Mouse (Mus musculus): ENCODE measurements around the gene Mrpl19. TPM values are rescaled to one million over a fixed set of nuclear protein-coding genes. Genes with fewer than 3 reads are reported as not detected.
A peak's percentile ranks its signal among the peaks of the same experiment; 100 is the strongest.

The Mrpl19 gene
- polyA plus RNA-seq (2015; fragmentation: Nextera tagmentation; extraction: Ambion mirVana), result 49.1 and 52.4 TPM in 2 replicates

- no peak within 1 kb of the TSS; the same call in 1 of the 2 replicates for H3K27ac ChIP-seq (replicated peaks)
- under 1% methylated on average over 44 of the region's 44 CpGs for WGBS
- peaks cover 35% of the 10 kb centered on the region for H3K36me3 ChIP-seq
Measured at GRCm38 (mm10) chr6:81965296-81966067, at the start of gene Mrpl19. Gene Mrpl19 (minus strand): TSS chr6:81965958.

DNA sequence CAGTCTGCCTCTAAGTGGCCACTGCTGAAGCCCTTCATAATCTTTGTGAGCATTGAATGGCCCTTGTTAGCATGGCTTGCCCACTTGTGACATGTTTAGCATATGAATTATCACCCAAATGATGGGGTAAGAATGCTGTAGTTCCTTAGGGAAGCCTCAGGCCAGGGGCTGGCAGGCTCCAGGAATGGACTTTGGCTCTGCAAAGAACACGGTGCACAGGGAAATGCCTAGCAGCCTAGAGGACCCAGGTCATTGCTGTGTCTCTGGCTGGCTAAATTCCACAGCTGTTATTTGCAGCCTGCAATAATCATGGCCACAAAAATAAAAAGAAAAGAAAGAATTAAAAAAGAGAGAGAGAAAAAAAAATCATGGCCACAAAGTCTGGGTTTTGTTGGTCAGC lies 46.6 kb upstream of the Mrpl19 start:
- no peak overlapping the region for H3K9ac ChIP-seq
- no peaks in the 10 kb centered on the region for H3K36me3 ChIP-seq
- no peak for ATAC-seq (ENCODE audit: extremely low read depth, insufficient number of reproducible peaks, low FRiP score, low TSS enrichment)
- 62% methylated on average over 1 of the region's 1 CpGs for WGBS
- H3K4me2 ChIP-seq, result no peak overlapping the region
- H3K27me3 ChIP-seq (replicated peaks), result no peaks in the 10 kb centered on the region
- H3K9me3 ChIP-seq, result no peaks in the 10 kb centered on the region
- no peaks in the 10 kb centered on the region for H3K4me1 ChIP-seq
- no peak overlapping the region for H3K27ac ChIP-seq (replicated peaks)
- no peak overlapping the region for H3K4me3 ChIP-seq

More at GRCm38 (mm10) chr6:81965296-81966067, at the start of gene Mrpl19:
- peak within 1 kb of the TSS; percentile 91 for H3K4me3 ChIP-seq
- peaks cover 9% of the 10 kb centered on the region for H3K4me1 ChIP-seq
- peak; percentile 87 for ATAC-seq (ENCODE audit: extremely low read depth, insufficient number of reproducible peaks, low FRiP score, low TSS enrichment)
- H3K4me2 ChIP-seq, result peak within 1 kb of the TSS; percentile 74
- no peaks in the 10 kb centered on the region for H3K9me3 ChIP-seq
- H3K9ac ChIP-seq, result peak within 1 kb of the TSS; percentile 90
- no peaks in the 10 kb centered on the region for H3K27me3 ChIP-seq (replicated peaks)

DNA sequence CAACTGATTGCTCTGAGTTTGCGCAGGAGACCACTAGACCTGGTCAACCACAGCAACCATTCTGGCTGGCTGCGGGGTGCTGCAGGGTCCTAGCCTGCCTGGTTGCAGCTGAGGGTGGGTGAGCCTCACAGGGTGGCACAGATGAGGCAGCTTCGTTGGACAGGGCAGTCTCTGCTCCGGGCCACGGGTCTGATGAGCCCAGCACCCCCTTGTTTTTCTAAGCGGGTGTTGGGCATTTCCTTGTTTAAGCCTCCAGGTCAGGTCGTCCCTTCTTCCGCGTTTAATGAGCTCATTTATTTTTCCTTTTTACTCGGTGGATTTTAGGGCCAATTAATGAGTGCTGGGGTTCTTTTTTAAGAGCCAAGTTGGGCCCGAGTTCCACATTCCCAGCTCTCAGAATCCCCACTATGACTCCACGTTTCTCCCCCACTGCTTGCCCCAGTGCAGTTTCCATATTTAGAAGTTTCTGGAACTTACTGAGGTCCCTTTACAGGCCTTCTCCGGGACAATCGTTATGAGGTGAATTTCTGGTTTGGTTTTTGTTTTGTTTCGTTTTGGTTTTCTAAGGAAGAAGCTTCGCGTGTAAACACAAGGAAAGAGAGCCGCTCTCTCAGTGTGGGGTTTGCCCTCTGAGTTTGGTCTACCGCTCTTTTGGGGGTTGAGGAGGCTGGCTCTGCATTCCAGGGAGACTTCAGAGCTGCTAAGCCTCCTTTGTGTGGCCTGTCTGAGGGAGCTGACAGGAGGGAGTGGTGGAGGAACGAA lies 24.5 kb upstream of the Mrpl19 start:
- no peaks in the 10 kb centered on the region for H3K36me3 ChIP-seq
- WGBS, result 44% methylated on average over 20 of the region's 20 CpGs
- no peak overlapping the region for H3K9ac ChIP-seq
- H3K27ac ChIP-seq (replicated peaks), result no peak overlapping the region
- H3K4me2 ChIP-seq, result peak overlapping the region; percentile 4; the same call in 1 of the 2 replicates
- ATAC-seq (ENCODE audit: extremely low read depth, insufficient number of reproducible peaks, low FRiP score, low TSS enrichment), result no peak
- H3K27me3 ChIP-seq (replicated peaks), result peaks cover 6% of the 10 kb centered on the region
- no peaks in the 10 kb centered on the region for H3K9me3 ChIP-seq
- H3K4me1 ChIP-seq, result peaks cover 16% of the 10 kb centered on the region
- H3K4me3 ChIP-seq, result no peak overlapping the region

GRCm38 (mm10) chr6:81988341-81988740 lies 22.6 kb upstream of the Mrpl19 start:
- Histone ChIP-seq H3K9me3 (no peaks in the 10 kb centered on the region), H3K4me3 (no peak overlapping the region), H3K36me3 (no peaks in the 10 kb centered on the region), H3K27ac (replicated peaks) (no peak overlapping the region), H3K4me1 (peaks cover 16% of the 10 kb centered on the region), H3K9ac (no peak overlapping the region), H3K27me3 (replicated peaks) (peaks cover 14% of the 10 kb centered on the region), H3K4me2 (no peak overlapping the region)
- no peak for ATAC-seq (ENCODE audit: extremely low read depth, insufficient number of reproducible peaks, low FRiP score, low TSS enrichment)
- WGBS, result 91% methylated on average over 5 of the region's 5 CpGs

DNA sequence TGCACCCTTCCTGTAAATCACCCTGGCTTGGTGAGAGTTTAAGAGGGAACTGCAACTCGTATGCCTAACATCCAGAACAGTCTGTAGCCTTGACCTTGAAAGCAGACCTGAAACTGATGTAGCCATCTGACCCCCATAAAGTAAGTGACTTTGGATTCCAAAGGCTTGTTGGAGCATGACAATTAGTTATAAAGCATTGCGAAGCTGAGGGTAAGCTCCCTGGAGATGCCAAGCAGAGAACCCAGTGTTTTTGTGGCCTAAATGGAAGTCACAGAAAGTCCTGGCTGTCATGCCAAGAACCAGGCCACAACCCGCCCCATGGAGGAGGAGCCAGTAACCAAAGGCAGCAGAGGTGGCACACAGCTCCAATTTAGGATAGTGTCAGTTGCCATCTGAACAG lies 21.8 kb upstream of the Mrpl19 start:
- WGBS, result 71% methylated on average over 3 of the region's 3 CpGs
- no peak for ATAC-seq (ENCODE audit: extremely low read depth, insufficient number of reproducible peaks, low FRiP score, low TSS enrichment)
- Histone ChIP-seq H3K4me2 (no peak overlapping the region), H3K27me3 (replicated peaks) (peaks cover 14% of the 10 kb centered on the region), H3K4me3 (no peak overlapping the region), H3K9me3 (no peaks in the 10 kb centered on the region), H3K4me1 (peaks cover 16% of the 10 kb centered on the region), H3K36me3 (no peaks in the 10 kb centered on the region), H3K27ac (replicated peaks) (no peak overlapping the region), H3K9ac (no peak overlapping the region)

DNA sequence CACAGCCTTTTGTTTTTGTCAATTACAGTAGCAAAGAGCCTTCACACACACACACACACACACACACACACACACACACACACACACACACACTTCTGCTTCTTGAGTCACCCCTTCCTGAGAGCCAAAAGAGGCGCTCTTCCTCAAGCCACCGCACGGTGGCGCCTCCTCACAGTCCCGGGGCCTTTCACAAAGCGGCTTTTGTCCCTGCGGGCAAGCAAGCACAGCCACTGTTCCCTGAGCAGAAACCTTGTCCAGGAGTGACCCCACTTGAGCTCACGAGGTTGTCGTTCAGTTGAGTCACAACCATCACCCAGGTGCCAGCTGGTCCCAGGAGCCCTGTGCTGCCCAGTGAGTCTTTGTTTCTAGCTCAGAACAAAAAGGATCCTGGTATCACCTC lies 21.3 kb upstream of the Mrpl19 start:
- Histone ChIP-seq H3K36me3 (no peaks in the 10 kb centered on the region), H3K9ac (no peak overlapping the region), H3K4me3 (no peak overlapping the region), H3K27ac (replicated peaks) (no peak overlapping the region), H3K27me3 (replicated peaks) (peaks cover 14% of the 10 kb centered on the region), H3K4me2 (no peak overlapping the region), H3K4me1 (peaks cover 16% of the 10 kb centered on the region), H3K9me3 (no peaks in the 10 kb centered on the region)
- WGBS, result under 1% methylated on average over 9 of the region's 9 CpGs
- ATAC-seq (ENCODE audit: extremely low read depth, insufficient number of reproducible peaks, low FRiP score, low TSS enrichment), result no peak

- WGBS, result 36% methylated on average over 5 of the region's 5 CpGs
- ATAC-seq (ENCODE audit: extremely low read depth, insufficient number of reproducible peaks, low FRiP score, low TSS enrichment), result no peak
- H3K4me2 ChIP-seq, result no peak overlapping the region
- no peak overlapping the region for H3K27ac ChIP-seq (replicated peaks)
- H3K4me1 ChIP-seq, result peaks cover 16% of the 10 kb centered on the region
- H3K36me3 ChIP-seq, result no peaks in the 10 kb centered on the region
- no peak overlapping the region for H3K9ac ChIP-seq
- H3K27me3 ChIP-seq (replicated peaks), result peaks cover 14% of the 10 kb centered on the region
- no peak overlapping the region for H3K4me3 ChIP-seq
- H3K9me3 ChIP-seq, result no peaks in the 10 kb centered on the region
Measured at GRCm38 (mm10) chr6:81986599-81986998, 20.8 kb upstream of the Mrpl19 start.

DNA sequence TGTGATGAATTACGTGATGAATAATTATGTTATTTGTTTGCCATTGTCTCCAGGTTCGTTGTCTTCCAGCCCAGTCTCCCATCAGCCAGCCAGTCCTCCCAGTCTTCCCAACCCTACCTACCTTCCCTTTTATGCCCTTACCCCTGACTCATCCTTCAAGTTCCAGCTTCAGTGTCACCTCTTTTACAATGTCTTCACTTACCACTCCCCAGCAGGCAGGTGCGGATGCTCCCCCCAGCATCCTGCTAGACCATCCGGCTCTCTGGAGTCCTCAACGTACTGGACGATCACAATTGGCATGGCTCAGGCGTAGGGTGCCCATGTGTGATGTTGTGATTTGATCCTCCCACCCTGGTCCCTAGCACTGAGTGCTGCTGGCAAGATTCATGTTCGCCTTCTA lies 20.4 kb upstream of the Mrpl19 start:
- H3K27me3 ChIP-seq (replicated peaks), result peaks cover 14% of the 10 kb centered on the region
- H3K36me3 ChIP-seq, result no peaks in the 10 kb centered on the region
- H3K9me3 ChIP-seq, result no peaks in the 10 kb centered on the region
- no peak overlapping the region for H3K4me2 ChIP-seq
- H3K27ac ChIP-seq (replicated peaks), result no peak overlapping the region
- peaks cover 16% of the 10 kb centered on the region for H3K4me1 ChIP-seq
- WGBS, result 82% methylated on average over 8 of the region's 8 CpGs
- H3K4me3 ChIP-seq, result no peak overlapping the region
- no peak overlapping the region for H3K9ac ChIP-seq
- ATAC-seq (ENCODE audit: extremely low read depth, insufficient number of reproducible peaks, low FRiP score, low TSS enrichment), result no peak

GRCm38 (mm10) chr6:81979286-81979685 lies 13.5 kb upstream of the Mrpl19 start:
- no peak overlapping the region for H3K4me3 ChIP-seq
- 78% methylated on average over 4 of the region's 4 CpGs for WGBS
- no peak for ATAC-seq (ENCODE audit: extremely low read depth, insufficient number of reproducible peaks, low FRiP score, low TSS enrichment)
- no peaks in the 10 kb centered on the region for H3K9me3 ChIP-seq
- no peak overlapping the region for H3K4me2 ChIP-seq
- H3K9ac ChIP-seq, result no peak overlapping the region
- H3K27ac ChIP-seq (replicated peaks), result no peak overlapping the region
- H3K4me1 ChIP-seq, result no peaks in the 10 kb centered on the region
- 0 out of 2 replicates have a peak, but pooled peaks cover 3% of the 10 kb centered on the region for H3K27me3 ChIP-seq (replicated peaks)
- no peaks in the 10 kb centered on the region for H3K36me3 ChIP-seq

DNA sequence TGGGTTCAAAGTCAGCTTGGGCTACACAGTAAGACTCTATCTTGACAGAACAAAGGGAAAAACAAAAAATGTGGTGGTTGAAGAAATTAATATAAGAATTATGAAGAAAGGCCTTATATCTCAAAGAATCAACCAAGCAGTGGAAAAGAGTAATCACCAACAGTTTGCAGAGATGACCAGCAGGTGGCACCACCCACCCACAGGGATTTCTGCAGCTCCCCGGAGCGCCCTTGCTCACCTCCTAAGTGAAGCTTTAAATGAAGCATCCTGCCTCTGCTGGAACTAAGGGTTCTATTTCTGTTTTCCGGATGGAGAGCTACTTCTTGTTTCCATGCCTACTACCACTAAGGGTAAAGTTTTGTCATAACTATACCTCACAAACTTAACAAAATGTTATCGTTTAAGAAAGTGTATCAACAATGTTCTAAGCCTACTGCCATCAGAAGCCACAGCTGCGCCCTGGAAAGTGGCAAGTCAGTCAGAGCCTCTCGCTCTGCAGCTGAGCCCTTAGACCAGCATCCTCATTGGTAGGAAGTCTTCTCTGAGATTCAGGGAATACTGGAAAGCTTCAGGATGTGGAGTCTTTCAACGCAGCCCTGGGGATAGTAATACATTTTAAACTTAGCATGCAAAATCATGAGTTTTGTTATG lies 10.3 kb upstream of the Mrpl19 start:
- Histone ChIP-seq H3K9ac (no peak overlapping the region), H3K4me3 (no peak overlapping the region), H3K27me3 (replicated peaks) (no peaks in the 10 kb centered on the region), H3K27ac (replicated peaks) (no peak overlapping the region), H3K4me2 (no peak overlapping the region), H3K4me1 (no peaks in the 10 kb centered on the region), H3K36me3 (no peaks in the 10 kb centered on the region), H3K9me3 (no peaks in the 10 kb centered on the region)
- ATAC-seq (ENCODE audit: extremely low read depth, insufficient number of reproducible peaks, low FRiP score, low TSS enrichment), result no peak
- 34% methylated on average over 7 of the region's 7 CpGs for WGBS

DNA sequence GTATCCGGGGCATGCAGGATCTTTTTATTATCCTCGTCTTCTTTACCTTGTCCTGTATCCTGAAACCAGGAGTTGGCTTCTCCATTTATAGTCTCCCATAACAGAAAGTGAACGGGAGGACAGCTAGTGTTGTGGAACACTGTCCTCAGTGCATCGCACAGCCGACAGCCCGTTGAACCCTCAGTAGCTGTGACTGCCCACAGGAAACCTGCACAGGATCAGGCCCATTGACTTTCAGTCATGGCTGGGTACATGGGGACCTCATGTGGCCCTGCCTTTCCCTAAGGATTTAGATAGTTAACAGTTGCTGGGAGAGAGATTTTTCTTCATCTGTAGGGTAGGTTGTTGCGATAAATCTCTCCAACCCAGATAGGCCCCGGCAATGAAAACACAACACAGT lies 6.8 kb upstream of the Mrpl19 start:
- Histone ChIP-seq H3K4me3 (no peak overlapping the region), H3K27me3 (replicated peaks) (no peaks in the 10 kb centered on the region), H3K4me2 (no peak overlapping the region), H3K36me3 (no peaks in the 10 kb centered on the region), H3K27ac (replicated peaks) (no peak overlapping the region), H3K9me3 (no peaks in the 10 kb centered on the region), H3K9ac (no peak overlapping the region), H3K4me1 (no peaks in the 10 kb centered on the region)
- no peak for ATAC-seq (ENCODE audit: extremely low read depth, insufficient number of reproducible peaks, low FRiP score, low TSS enrichment)
- 75% methylated on average over 8 of the region's 8 CpGs for WGBS
